Mouse (Mus musculus) hindbrain, embryonic 14.5 days (tissue): Measurements from ENCODE around the gene Panx1. TPM values are rescaled to one million over a fixed set of nuclear protein-coding genes. Genes with fewer than 3 reads are reported as not detected.

Source experiments
- ATAC-seq: fragments of 200-750 bp; cut with Nextera tagmentation; 2 replicates; pipeline ENCODE4 v1.8.0; 2017; ENCODE audit warnings: moderate number of reproducible peaks, mild to moderate bottlenecking, moderate TSS enrichment, moderate library complexity; ENCODE audit not compliant: low FRiP score
- DNase-seq: peaks from one replicate; pipeline ENCODE4 v3.0.0-alpha.2; 2015; ENCODE audit warnings: low spot score
- H3K27ac ChIP-seq: fragments of 300-500 bp; sonication (generic); 2 replicates; pipeline ENCODE4 v1.5.1; 2014; ENCODE audit warnings: mild to moderate bottlenecking, moderate library complexity
- H3K27me3 ChIP-seq: fragments of 300-500 bp; sonication (generic); 2 replicates; pipeline ENCODE4 v1.6.1; 2014; ENCODE audit warnings: mild to moderate bottlenecking, low read length, mixed read lengths; ENCODE audit not compliant: control insufficient read depth, insufficient read depth
- H3K36me3 ChIP-seq: fragments of 300-500 bp; sonication (generic); replicated peaks from 2 replicates; pipeline ENCODE4 v1.6.1; 2014; ENCODE audit not compliant: control insufficient read depth, insufficient read depth
- H3K4me1 ChIP-seq: fragments of 300-500 bp; sonication (generic); replicated peaks from 2 replicates; pipeline ENCODE4 v1.6.1; 2014; ENCODE audit warnings: antibody characterized with exemption, low read length, mixed read lengths; ENCODE audit not compliant: control insufficient read depth, insufficient read depth
- H3K4me2 ChIP-seq: fragments of 300-500 bp; sonication (generic); replicated peaks from 2 replicates; pipeline ENCODE4 v1.6.1; 2014; ENCODE audit warnings: mild to moderate bottlenecking, moderate library complexity
- H3K4me3 ChIP-seq: fragments of 300-500 bp; sonication (generic); replicated peaks from 2 replicates; pipeline ENCODE4 v1.5.1; 2014; ENCODE audit warnings: mild to moderate bottlenecking, low read length
- H3K9ac ChIP-seq: fragments of 300-500 bp; sonication (generic); 2 replicates; pipeline ENCODE4 v1.6.1; 2014
- H3K9me3 ChIP-seq: fragments of 300-500 bp; sonication (generic); 2 replicates; pipeline ENCODE4 v1.6.1; 2016; ENCODE audit warnings: low read length; ENCODE audit not compliant: control insufficient read depth
- WGBS: fragments of 180-500 bp; shearing (Covaris S2); extraction: QIAGEN DNeasy Blood & Tissue Kit; methylation state at CpG from one replicate; pipeline ENCODE4 v1.1.7; 2014; 5-methylcytosine and 5-hydroxymethylcytosine counted together
- polyA plus RNA-seq: library from polyadenylated mRNA; unstranded; fragments of >200 nt; fragmentation: Nextera tagmentation; extraction: Ambion mirVana; gene quantifications from 2 replicates; pipeline ENCODE4 v1.2.1, GENCODE M21; 2014

Gene Panx1
- polyA plus RNA-seq, 1 experiment from 2014 or later: 197 TPM

DNA sequence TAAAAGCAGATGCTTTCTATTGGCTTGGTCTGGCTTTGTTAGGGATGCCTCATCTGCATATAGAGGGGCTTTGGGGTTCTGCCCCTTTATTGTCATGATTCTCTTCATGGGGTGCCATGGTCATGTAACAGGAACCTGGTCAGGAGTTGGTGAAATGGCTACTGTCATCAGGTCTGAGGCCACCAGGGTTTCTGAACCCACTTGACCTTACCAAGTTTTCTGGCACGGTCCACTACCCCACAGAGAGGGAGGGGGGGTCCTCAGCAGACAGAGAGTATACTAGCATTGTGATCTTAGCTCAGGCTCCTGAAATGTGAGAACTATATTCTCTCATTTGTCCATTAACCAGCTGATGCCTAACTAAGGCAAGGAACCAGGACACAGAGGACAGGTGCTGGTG lies 82.5 kb downstream of the Panx1 start:
- WGBS: 57% methylated on average over 1 of the region's 1 CpGs
- H3K9me3 ChIP-seq: no peaks in the 10 kb centered on the region
- no peak overlapping the region for H3K4me3 ChIP-seq
- H3K27me3 ChIP-seq: no peaks in the 10 kb centered on the region
- H3K4me1 ChIP-seq: no peaks in the 10 kb centered on the region
- H3K9ac ChIP-seq: no peak overlapping the region
- DNase-seq (peak; percentile 5), ATAC-seq (no peak)
- no peak overlapping the region for H3K4me2 ChIP-seq
- no peak overlapping the region for H3K27ac ChIP-seq
- H3K36me3 ChIP-seq: no peaks in the 10 kb centered on the region

DNA sequence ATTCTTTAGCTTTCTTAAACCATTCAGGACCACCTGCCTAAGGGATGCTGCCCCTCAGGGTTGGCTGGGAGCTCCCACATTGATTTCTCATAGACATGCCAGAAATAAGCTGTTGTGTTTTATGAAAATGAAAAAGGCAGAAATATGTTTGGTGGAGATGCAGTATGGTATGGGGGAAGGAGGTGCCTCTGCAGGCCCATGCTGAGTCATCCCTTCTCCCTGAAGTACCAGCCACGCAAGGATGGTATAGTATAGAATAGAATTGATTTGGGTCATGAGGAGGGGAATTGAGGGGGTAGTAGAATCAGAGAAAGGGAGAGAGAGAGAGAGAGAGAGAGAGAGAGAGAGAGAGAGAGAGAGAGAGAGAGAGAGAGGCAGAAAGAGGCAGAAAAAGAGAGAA lies 90.6 kb downstream of the Panx1 start:
- no peak overlapping the region for H3K4me2 ChIP-seq
- WGBS: 83% methylated on average over 1 of the region's 1 CpGs
- ATAC-seq (no peak), DNase-seq (no peak)
- H3K27me3 ChIP-seq: no peaks in the 10 kb centered on the region
- no peaks in the 10 kb centered on the region for H3K4me1 ChIP-seq
- H3K9ac ChIP-seq: no peak overlapping the region
- no peak overlapping the region for H3K4me3 ChIP-seq
- H3K9me3 ChIP-seq: no peaks in the 10 kb centered on the region
- no peaks in the 10 kb centered on the region for H3K36me3 ChIP-seq
- H3K27ac ChIP-seq: no peak overlapping the region

Other genes starting within 250 kb of the Panx1 start
- gene Gpr83, start 185.3 kb downstream of the Panx1 start, polyA plus RNA-seq: 1.3 and 1.4 TPM in 2 replicates
- not detected in 2 replicates for gene Izumo1r, start 141.5 kb downstream of the Panx1 start, polyA plus RNA-seq
- not detected in 2 replicates for gene Hephl1, start 66.6 kb upstream of the Panx1 start, polyA plus RNA-seq
- 30.5 and 35.9 TPM in 2 replicates for gene Vstm5, start 193.6 kb upstream of the Panx1 start, polyA plus RNA-seq
- gene Med17, start 234.5 kb upstream of the Panx1 start, polyA plus RNA-seq: 33.0 and 40.2 TPM in 2 replicates